Mouse (Mus musculus) bone marrow, adult 2 months (tissue): ENCODE measurements around the gene Eif3j1.

Source experiments
- CTCF ChIP-seq: fragments of 200-500 bp; IDR thresholded peaks from 2 replicates; pipeline ENCODE4 v1.5.1; 2011; ENCODE audit warnings: low read length, control low read depth; ENCODE audit not compliant: control insufficient read depth, insufficient read depth
- POLR2A ChIP-seq: fragments of 200-500 bp; IDR thresholded peaks from 2 replicates; pipeline ENCODE4 v1.6.1; 2011; ENCODE audit warnings: low read depth, mild to moderate bottlenecking, control low read depth, low read length, borderline replicate concordance; ENCODE audit not compliant: control insufficient read depth

- TF ChIP-seq CTCF (no peak), POLR2A (no peak)
Measured at GRCm38 (mm10) chr2:121995738-121996137, 32.6 kb upstream of the Eif3j1 start.
